Mouse (Mus musculus) liver, adult (tissue): ENCODE measurements around the gene Gm7876.
"Not testable (repeated sequence)": the region's sequence is repeated elsewhere in the genome, so short reads cannot be mapped to it uniquely, and the experiment has no call there.

Source experiments
- GATA4 ChIP-seq: IDR thresholded peaks from 2 replicates; pipeline ENCODE4 v1.6.1; 2014; ENCODE audit warnings: mild to moderate bottlenecking, low read length; ENCODE audit not compliant: insufficient replicate concordance

Gm7876 gene

DNA sequence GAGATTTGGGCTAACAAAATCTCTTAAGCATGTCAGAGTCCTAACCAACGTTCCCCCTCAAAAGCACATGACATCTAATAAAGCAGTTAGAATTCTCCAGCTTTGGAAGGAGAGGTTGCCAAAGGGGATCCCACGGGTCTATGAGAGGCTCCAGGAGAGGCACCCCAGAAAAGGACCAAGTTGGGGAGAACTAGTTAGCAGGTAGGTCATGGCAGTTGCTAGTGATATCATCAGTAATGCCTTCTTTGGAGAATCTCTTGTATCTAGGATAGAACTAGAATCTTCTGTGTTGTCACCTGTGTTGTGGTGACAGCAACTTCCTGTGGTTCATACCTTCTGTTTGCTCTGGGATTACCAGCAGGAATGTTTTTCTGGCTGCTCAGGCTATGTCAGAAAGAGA, at the start of gene Gm7876:
Gene Gm7876 (plus strand): TSS at position 301 of the 400 bp plus-strand sequence.
- TF ChIP-seq GATA4: not testable (repeated sequence)

DNA sequence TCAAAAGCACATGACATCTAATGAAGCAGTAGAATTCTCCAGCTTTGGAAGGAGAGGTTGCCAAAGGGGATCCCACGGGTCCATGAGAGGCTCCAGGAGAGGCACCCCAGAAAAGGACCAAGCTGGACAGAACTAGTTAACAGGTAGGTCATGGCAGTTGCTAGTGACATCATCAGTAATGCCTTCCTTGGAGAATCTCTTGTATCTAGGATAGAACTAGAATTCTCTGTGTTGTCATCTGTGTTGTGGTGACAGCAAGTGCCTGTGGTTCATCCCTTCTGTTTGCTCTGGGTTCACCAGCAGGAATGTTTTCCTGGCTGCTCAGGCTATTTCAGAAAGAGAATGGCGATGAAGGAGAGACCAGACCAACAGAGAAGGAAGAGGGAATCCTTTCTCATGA, 45.1 kb upstream of the Gm7876 start, which contains the start of gene Gm3239:
Gene Gm3239 (plus strand): TSS at position 301 of the 400 bp plus-strand sequence.
- not testable (repeated sequence) for TF ChIP-seq GATA4

DNA sequence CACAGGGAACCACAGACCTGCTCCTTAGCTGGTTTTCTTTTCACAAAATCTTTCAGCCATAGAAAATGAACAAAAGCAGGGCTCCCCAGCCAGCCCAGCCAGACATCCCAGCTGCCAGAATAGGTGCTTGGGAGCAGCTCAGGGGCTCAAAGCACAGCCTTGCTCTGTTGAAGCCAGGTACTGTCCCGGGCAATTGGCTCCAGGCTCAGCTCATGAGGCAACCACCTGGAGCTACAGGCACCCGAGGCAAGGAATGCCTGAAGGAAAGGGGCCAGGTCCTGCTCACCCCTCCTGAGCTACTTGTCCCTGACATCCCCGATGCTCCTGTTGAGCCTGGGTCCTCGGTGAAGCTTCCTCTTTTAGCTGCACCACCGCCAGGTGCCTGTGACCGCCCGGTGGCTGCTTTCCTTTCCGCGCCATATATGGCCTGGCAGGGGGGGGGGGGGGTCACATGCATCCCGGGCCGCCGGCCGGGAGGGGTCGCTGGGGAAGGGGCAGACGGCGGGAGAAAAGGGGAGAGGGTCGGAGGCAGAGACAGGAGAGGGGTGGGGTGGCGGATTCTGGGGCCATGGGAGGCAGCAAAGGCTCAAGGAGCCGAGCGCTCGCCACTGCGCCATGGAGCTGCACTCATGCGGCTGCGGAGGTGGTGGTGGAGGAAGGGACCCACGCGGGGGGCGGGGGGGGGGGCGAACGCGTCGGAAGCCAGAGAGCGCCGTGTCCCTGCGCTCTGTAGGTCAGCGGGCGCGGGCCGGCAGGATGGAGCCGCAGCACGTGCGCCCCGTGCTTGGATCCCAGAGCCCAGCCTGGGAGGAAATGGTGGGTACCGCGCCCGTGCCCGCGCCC, 17.2 kb downstream of the Gm7876 start, which contains the start of gene Gm3252:
Gene Gm3252 (plus strand): TSS at position 738 of the 843 bp plus-strand sequence.
- TF ChIP-seq GATA4: not testable (repeated sequence)
